Mouse (Mus musculus) hindbrain, embryonic 14.5 days (tissue): Measurements from ENCODE around the gene Arhgap24. TPM values are rescaled to one million over a fixed set of nuclear protein-coding genes. Genes with fewer than 3 reads are reported as not detected.

Experiments
- ATAC-seq: fragments of 200-750 bp; cut with Nextera tagmentation; 2 replicates; pipeline ENCODE4 v1.8.0; 2017; ENCODE audit warnings: moderate number of reproducible peaks, mild to moderate bottlenecking, moderate TSS enrichment, moderate library complexity; ENCODE audit not compliant: low FRiP score
- DNase-seq: peaks from one replicate; pipeline ENCODE4 v3.0.0-alpha.2; 2015; ENCODE audit warnings: low spot score
- H3K27ac ChIP-seq: fragments of 300-500 bp; sonication (generic); 2 replicates; pipeline ENCODE4 v1.5.1; 2014; ENCODE audit warnings: mild to moderate bottlenecking, moderate library complexity
- H3K27me3 ChIP-seq: fragments of 300-500 bp; sonication (generic); 2 replicates; pipeline ENCODE4 v1.6.1; 2014; ENCODE audit warnings: mild to moderate bottlenecking, low read length, mixed read lengths; ENCODE audit not compliant: control insufficient read depth, insufficient read depth
- H3K36me3 ChIP-seq: fragments of 300-500 bp; sonication (generic); replicated peaks from 2 replicates; pipeline ENCODE4 v1.6.1; 2014; ENCODE audit not compliant: control insufficient read depth, insufficient read depth
- H3K4me1 ChIP-seq: fragments of 300-500 bp; sonication (generic); replicated peaks from 2 replicates; pipeline ENCODE4 v1.6.1; 2014; ENCODE audit warnings: antibody characterized with exemption, low read length, mixed read lengths; ENCODE audit not compliant: control insufficient read depth, insufficient read depth
- H3K4me2 ChIP-seq: fragments of 300-500 bp; sonication (generic); replicated peaks from 2 replicates; pipeline ENCODE4 v1.6.1; 2014; ENCODE audit warnings: mild to moderate bottlenecking, moderate library complexity
- H3K4me3 ChIP-seq: fragments of 300-500 bp; sonication (generic); replicated peaks from 2 replicates; pipeline ENCODE4 v1.5.1; 2014; ENCODE audit warnings: mild to moderate bottlenecking, low read length
- H3K9ac ChIP-seq: fragments of 300-500 bp; sonication (generic); 2 replicates; pipeline ENCODE4 v1.6.1; 2014
- H3K9me3 ChIP-seq: fragments of 300-500 bp; sonication (generic); 2 replicates; pipeline ENCODE4 v1.6.1; 2016; ENCODE audit warnings: low read length; ENCODE audit not compliant: control insufficient read depth
- WGBS: fragments of 180-500 bp; shearing (Covaris S2); extraction: QIAGEN DNeasy Blood & Tissue Kit; methylation state at CpG from one replicate; pipeline ENCODE4 v1.1.7; 2014; 5-methylcytosine and 5-hydroxymethylcytosine counted together
- polyA plus RNA-seq: library from polyadenylated mRNA; unstranded; fragments of >200 nt; fragmentation: Nextera tagmentation; extraction: Ambion mirVana; gene quantifications from 2 replicates; pipeline ENCODE4 v1.2.1, GENCODE M21; 2014

Arhgap24 gene
- polyA plus RNA-seq, 1 experiment from 2014 or later, result 10.3 TPM

GRCm38 (mm10) chr5:102751661-102752307, 270.6 kb downstream of the Arhgap24 start:
- no peaks in the 10 kb centered on the region for H3K4me1 ChIP-seq
- no peaks in the 10 kb centered on the region for H3K36me3 ChIP-seq
- H3K27me3 ChIP-seq, result no peaks in the 10 kb centered on the region
- DNase-seq, result no peak
- no peak overlapping the region for H3K4me3 ChIP-seq
- H3K4me2 ChIP-seq, result no peak overlapping the region
- ATAC-seq, result no peak
- whole genome bisulfite sequencing, result 76% methylated on average over 5 of the region's 5 CpGs
- H3K27ac ChIP-seq, result no peak overlapping the region
- no peaks in the 10 kb centered on the region for H3K9me3 ChIP-seq
- no peak overlapping the region for H3K9ac ChIP-seq

- DNase-seq, result no peak
- Histone ChIP-seq H3K27me3 (no peaks in the 10 kb centered on the region), H3K9ac (no peak overlapping the region), H3K27ac (no peak overlapping the region), H3K4me2 (no peak overlapping the region), H3K4me1 (no peaks in the 10 kb centered on the region), H3K36me3 (no peaks in the 10 kb centered on the region), H3K9me3 (no peaks in the 10 kb centered on the region), H3K4me3 (no peak overlapping the region)
- ATAC-seq, result no peak
- WGBS, result 41% methylated on average over 2 of the region's 2 CpGs
Measured at GRCm38 (mm10) chr5:102752308-102752663, 271.1 kb downstream of the Arhgap24 start.

DNA sequence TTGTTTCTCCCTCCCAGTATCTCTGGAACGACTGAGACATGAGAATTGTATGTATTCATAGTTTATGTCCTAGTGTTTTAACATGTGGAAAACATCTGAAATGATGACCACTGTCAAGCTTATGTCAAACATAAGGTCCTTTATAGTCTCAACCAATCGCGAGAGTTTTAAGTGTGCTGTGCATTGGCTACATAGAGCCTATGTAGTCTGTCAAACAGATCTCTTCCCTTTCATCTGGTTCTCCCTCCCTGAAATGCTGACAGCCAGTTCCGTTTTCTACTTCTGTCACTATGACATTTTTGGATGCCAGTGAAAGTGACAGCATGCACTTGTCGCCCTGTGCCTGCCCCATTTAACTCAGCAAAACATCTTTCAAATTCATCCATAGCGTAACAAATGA, 275.8 kb downstream of the Arhgap24 start:
- no peak overlapping the region for H3K4me3 ChIP-seq
- DNase-seq (no peak), ATAC-seq (no peak)
- no peak overlapping the region for H3K9ac ChIP-seq
- no peak overlapping the region for H3K27ac ChIP-seq
- no peak overlapping the region for H3K4me2 ChIP-seq
- no peaks in the 10 kb centered on the region for H3K4me1 ChIP-seq
- H3K36me3 ChIP-seq, result no peaks in the 10 kb centered on the region
- H3K9me3 ChIP-seq, result no peaks in the 10 kb centered on the region
- H3K27me3 ChIP-seq, result no peaks in the 10 kb centered on the region
- WGBS, result 85% methylated on average over 6 of the region's 6 CpGs

- no peak overlapping the region for H3K27ac ChIP-seq
- no peaks in the 10 kb centered on the region for H3K27me3 ChIP-seq
- no peak overlapping the region for H3K4me2 ChIP-seq
- H3K9ac ChIP-seq, result no peak overlapping the region
- no peaks in the 10 kb centered on the region for H3K9me3 ChIP-seq
- DNase-seq, result no peak
- ATAC-seq, result no peak
- H3K36me3 ChIP-seq, result no peaks in the 10 kb centered on the region
- H3K4me3 ChIP-seq, result no peak overlapping the region
- peaks cover 10% of the 10 kb centered on the region; the same call in 1 of the 2 replicates for H3K4me1 ChIP-seq
- 67% methylated on average over 10 of the region's 10 CpGs for WGBS
Measured at GRCm38 (mm10) chr5:102765694-102766093, 284.5 kb downstream of the Arhgap24 start.

DNA sequence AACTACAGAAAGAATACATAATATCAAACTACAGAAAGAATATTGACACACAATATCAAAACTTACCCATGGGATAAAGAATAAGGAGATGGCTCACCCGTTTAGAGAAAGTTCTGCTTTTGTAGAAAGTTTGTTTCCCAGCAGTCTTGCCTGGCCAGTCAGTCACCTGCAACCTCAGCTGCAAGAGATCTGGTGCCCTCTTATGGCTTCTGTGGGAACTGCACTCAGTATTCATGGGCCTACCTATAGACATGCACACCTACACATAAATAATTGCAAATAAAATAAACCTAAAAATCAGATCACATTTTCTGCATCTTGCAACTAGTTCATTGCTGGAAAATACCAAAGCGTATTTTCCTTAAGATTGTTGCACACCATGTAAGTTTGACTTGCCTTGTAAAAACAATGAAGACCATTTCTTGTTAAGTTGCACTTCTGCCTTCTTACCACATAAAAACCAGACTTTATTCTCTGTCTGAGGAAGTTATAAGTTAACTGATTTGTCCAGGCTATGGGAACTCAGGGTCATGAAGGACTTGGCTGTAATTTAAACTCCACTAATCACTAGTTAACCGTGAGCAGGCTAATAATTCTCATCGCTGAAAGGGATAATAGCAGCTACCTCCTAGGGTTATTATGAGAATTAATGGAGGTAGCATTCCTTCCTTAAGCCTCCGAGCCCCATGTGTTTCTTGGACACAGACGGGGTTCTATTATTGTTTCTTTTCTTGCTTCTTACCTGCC, 285.3 kb downstream of the Arhgap24 start:
- H3K4me3 ChIP-seq, result no peak overlapping the region
- ATAC-seq (no peak), DNase-seq (no peak)
- H3K9me3 ChIP-seq, result no peaks in the 10 kb centered on the region
- H3K9ac ChIP-seq, result no peak overlapping the region
- WGBS, result 77% methylated on average over 6 of the region's 6 CpGs
- H3K4me1 ChIP-seq, result peaks cover 10% of the 10 kb centered on the region; the same call in 1 of the 2 replicates
- H3K4me2 ChIP-seq, result no peak overlapping the region
- H3K27ac ChIP-seq, result no peak overlapping the region
- no peaks in the 10 kb centered on the region for H3K36me3 ChIP-seq
- H3K27me3 ChIP-seq, result no peaks in the 10 kb centered on the region

DNA sequence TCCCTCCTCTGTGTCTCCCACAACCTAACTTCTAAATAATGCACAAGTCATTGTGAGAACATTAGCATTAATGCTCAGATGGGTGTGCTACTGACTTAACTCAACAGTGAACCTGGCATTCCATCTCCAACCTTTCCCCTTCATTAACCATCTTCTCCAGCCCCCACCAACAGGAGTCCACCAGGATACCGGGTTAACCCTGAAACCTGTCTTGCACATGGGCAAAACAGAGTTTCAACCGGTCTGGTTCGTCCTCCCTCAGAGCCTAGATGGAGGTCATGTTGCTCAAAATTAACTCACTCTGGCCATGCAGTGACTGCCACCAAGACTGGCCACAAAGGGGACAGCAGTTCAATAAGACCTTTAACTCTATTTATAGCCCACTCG, 285.9 kb downstream of the Arhgap24 start:
- DNase-seq (no peak), ATAC-seq (no peak)
- Histone ChIP-seq H3K9me3 (no peaks in the 10 kb centered on the region), H3K4me2 (no peak overlapping the region), H3K4me1 (peaks cover 10% of the 10 kb centered on the region; the same call in 1 of the 2 replicates), H3K27ac (no peak overlapping the region), H3K4me3 (no peak overlapping the region), H3K36me3 (no peaks in the 10 kb centered on the region), H3K27me3 (no peaks in the 10 kb centered on the region), H3K9ac (no peak overlapping the region)
- WGBS, result 73% methylated on average over 4 of the region's 4 CpGs

DNA sequence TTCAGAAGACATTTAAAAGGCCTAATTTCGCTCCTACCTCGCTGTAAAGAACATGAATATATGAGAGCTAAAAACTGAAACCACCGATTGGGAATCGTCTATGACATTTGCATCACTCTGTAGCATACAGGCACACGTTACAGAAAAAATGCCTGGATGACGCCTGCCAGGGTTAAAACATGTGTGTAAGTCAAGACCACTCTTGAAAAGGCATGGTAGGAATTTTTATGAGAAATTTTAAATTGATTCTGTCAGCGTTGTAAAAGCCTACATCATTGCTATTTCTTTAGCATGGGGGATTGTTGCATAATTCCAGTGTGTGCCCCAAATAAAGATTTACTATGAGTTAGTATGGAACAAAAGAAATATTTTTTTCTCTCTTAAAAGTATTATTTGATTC, 286.6 kb downstream of the Arhgap24 start:
- no peak for ATAC-seq
- Histone ChIP-seq H3K9me3 (no peaks in the 10 kb centered on the region), H3K9ac (no peak overlapping the region), H3K27ac (no peak overlapping the region), H3K4me3 (no peak overlapping the region), H3K4me1 (peaks cover 10% of the 10 kb centered on the region; the same call in 1 of the 2 replicates), H3K4me2 (no peak overlapping the region), H3K36me3 (no peaks in the 10 kb centered on the region), H3K27me3 (no peaks in the 10 kb centered on the region)
- no peak for DNase-seq
- 72% methylated on average over 7 of the region's 7 CpGs for WGBS

GRCm38 (mm10) chr5:102768385-102769080, 287.3 kb downstream of the Arhgap24 start:
- Histone ChIP-seq H3K4me3 (no peak overlapping the region), H3K36me3 (no peaks in the 10 kb centered on the region), H3K27me3 (no peaks in the 10 kb centered on the region), H3K9me3 (no peaks in the 10 kb centered on the region), H3K4me1 (peaks cover 10% of the 10 kb centered on the region; the same call in 1 of the 2 replicates), H3K9ac (no peak overlapping the region), H3K4me2 (peak overlapping the region; percentile 25; the same call in 1 of the 2 replicates), H3K27ac (0 out of 2 replicates have a peak overlapping the region, but pooled peaks have one; percentile 7)
- WGBS, result 51% methylated on average over 12 of the region's 12 CpGs
- ATAC-seq, result no peak
- DNase-seq, result no peak

GRCm38 (mm10) chr5:102770611-102771010, 289.4 kb downstream of the Arhgap24 start:
- DNase-seq, result no peak
- no peak for ATAC-seq
- Histone ChIP-seq H3K27me3 (no peaks in the 10 kb centered on the region), H3K4me2 (no peak overlapping the region), H3K27ac (no peak overlapping the region), H3K9me3 (no peaks in the 10 kb centered on the region), H3K9ac (no peak overlapping the region), H3K4me3 (no peak overlapping the region), H3K36me3 (no peaks in the 10 kb centered on the region), H3K4me1 (peaks cover 10% of the 10 kb centered on the region; the same call in 1 of the 2 replicates)
- 74% methylated on average over 7 of the region's 7 CpGs for WGBS
